Mouse (Mus musculus) left cerebral cortex, postnatal 25 days (tissue): ENCODE data around the gene Kdm5a. TPM values are rescaled to one million over a fixed set of nuclear protein-coding genes. Genes with fewer than 3 reads are reported as not detected.
A peak's percentile ranks its signal among the peaks of the same experiment; 100 is the strongest.

Experiments used
- DNase-seq, 2 experiments: peaks; one replicate each; pipeline ENCODE4 v3.0.0; 2022; ENCODE audit warnings: low spot score in 2 of 2, mixed read lengths in 1 of 2
- intact Hi-C: fragments of 180-260 bp; cut with DNase I; formaldehyde crosslinking; loops from one replicate; pipeline ENCODE4 v1.15.1; 2025
- total RNA-seq, 2 experiments: library from RNA; stranded (reverse); gene quantifications; 2 replicates each; pipeline ENCODE4 v1.2.3; 2021

Kdm5a gene
- total RNA-seq, 2 experiments from 2014 or later, result 40.3 to 42.1 TPM

DNA sequence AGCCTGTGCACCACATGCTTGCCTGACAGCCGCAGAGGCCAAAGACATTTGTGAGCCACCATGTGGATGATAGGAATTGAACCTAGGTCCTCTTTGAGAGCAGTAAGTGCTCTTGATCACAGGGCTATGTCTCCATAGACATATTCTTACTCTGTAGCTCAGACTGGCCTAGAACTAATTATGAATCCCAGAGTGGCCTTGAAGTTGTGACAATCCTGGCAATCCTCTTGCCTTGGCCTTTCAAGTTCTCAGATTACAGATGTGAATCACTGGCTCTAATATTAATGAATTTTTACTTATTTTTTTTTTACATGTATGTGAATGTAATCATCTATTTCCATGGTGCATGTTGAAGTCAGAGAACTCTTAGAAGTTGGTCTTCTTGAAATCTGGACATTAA, 40.0 kb downstream of the Kdm5a start:
- no peak for DNase-seq
- intact Hi-C loops, result no loop called here

GRCm38 (mm10) chr6:120438161-120438560, 74.2 kb downstream of the Kdm5a start:
- intact Hi-C loops, result loop anchor here (10.0 kb wide), 1 partner anchor 297 kb away; no protein-coding TSS in a partner anchor
- no peak for DNase-seq

DNA sequence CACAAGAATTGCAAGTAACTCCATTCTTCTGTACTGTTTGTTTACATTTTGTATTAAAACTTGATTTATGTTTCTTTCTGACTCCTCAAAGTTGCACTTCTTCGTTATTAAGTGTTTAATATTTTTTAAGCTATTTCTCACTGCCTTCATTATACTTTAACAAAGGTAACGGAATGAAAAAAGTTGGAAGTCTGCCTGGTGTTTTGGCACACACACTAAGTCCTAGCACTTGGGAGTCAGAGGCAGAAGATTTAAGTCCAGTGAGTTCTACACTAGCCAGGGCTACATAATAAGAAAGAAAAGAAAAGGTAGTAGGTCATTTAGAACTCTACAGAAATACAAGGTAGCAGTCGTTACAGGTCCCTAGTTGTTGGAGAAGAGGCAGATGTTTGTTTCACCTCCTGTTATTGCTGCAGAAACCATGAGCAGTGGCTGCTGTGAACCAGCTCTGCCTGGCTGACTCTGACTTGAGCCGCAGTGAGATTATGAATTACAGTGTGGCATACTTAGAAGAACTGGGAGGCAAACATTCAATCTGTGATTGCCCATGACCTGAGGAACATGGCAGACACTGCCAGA, 78.3 kb downstream of the Kdm5a start:
- no peak for DNase-seq
- intact Hi-C loops, result no loop called here

DNA sequence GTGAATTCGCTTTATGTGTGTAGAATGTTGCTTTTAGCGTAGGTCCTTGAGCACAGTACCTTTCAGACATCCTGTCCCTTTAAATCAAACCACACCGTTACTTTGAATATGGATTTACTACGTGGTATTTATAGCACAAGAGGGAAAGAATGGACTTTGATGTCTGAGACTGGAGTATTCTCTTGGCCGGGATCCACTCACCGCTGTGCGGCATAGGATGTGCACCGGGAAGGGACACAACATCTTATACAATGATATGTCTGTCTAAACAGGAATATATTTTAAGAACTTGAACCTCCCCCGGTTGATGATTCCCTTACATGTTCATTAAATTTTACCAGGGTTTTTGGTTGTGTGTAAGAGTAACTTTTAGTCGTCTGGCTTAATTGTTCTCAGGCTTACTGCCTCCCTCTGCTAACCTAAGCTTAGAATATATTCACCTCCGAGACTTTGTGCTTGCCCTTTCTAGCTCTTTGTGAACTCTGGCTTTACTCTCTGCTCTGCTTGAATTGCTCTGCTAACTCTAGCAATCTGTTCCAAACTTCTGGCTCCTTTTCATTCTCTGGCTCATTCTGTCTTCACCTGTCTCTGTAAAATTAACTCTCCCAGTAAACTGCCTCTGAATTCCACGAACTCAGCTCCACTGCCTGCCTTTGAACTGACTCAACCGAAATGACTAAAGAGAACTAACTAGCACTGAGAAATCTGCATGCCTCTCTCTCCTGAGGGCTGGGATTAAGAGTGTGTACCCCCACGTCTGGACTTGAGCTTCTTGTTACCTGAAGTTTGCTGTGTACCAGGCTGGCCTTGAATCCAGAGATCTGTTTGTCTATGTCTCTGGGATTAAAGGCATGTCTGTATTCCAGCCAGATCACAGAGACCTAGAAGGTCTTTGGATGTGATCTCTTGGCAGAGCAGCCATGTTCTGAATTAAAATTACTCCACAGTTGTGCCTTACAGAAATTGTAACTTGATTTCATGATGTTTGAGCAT, 79.7 kb downstream of the Kdm5a start:
- intact Hi-C loops, result no loop called here
- DNase-seq, result peak in 1 of 2 experiments; percentile 22

GRCm38 (mm10) chr6:120450208-120450607, 86.3 kb downstream of the Kdm5a start:
- intact Hi-C loops, result no loop called here
- no peak for DNase-seq

GRCm38 (mm10) chr6:120452384-120453102, 88.6 kb downstream of the Kdm5a start:
- intact Hi-C loops, result no loop called here
- no peak for DNase-seq

DNA sequence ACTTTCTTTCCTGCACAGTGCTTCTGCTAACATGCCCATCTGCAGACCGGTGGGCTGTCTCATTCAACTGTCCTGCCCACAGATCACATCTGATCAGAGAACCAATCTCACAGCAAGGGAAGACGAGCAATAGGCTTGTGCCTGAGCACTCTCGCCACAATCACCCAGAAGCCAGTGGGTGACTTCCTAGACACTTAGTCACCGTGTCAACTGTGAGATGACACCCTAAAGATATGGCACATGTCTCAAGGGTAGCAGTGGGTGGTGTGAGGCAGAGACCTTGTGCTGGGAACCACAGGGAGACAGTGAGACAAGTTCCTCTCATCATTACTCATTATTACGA, 89.2 kb downstream of the Kdm5a start:
- DNase-seq, result peak in 1 of 2 experiments; percentile 47
- intact Hi-C loops, result no loop called here

DNA sequence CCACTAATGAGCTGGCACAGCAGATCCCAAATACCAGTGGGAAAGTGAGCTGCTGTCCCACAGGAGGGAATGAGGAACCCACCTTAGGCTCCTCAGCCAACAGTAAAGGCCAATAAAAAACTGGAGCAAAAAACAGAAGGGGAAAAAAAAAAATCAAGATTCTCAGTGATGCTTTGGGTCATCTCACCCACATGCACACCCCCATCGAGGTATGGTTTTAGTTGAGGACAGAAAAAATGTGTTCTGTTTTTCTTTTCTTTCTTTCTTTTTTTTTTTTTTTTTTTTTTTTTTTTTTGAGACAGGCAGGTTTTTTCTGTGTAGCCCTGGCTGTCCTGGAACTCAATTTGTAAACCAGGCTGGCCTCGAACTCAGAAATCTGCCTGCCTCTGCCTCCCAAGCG, 89.6 kb downstream of the Kdm5a start:
- intact Hi-C loops, result no loop called here

DNA sequence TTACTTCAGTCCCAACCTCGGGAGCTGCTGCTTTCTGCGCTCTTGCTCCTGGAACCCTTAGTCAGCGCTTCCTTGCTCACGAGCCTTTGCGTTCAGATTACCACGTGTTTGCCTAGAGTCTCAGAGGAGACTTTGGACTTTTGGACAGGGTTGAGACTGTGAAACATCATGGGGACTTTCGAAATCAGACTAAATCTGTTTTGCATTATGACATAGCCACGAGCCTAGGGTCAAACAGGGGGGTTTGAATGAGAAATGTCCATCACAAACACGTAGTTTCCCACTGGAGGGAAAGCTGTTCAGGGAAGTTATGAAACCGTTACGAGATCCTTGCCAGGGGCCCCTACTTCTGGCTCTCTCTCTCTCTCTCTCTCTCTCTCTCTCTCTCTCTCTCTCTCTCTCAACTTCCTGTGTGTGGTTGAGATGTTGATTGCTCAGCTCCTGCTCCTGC, 90.7 kb downstream of the Kdm5a start:
- no peak for DNase-seq
- intact Hi-C loops, result no loop called here

More for the DNA sequence above, 89.6 kb downstream of the Kdm5a start:
- DNase-seq, result no peak

GRCm38 (mm10) chr6:120457074-120457473, 93.2 kb downstream of the Kdm5a start:
- no peak for DNase-seq
- intact Hi-C loops, result no loop called here

DNA sequence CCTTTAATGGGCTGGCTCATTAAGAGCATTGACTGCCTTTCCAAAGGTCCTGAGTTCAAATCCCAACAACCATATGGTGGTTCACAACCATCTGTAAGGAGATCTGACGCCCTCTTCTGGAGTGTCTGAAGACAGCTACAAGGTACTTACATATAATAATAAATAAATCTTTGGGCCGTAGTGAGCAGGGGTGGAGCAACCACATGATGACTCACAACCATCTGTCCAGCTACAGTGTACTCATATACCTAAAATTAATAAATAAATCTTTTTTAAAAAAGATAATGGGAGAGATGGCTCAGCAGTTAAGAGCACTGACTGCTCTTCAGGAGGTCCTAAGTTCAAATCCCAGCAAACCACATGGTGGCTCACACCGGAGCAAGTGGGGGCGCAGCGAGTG, 93.8 kb downstream of the Kdm5a start:
- intact Hi-C loops, result no loop called here
- DNase-seq, result no peak

DNA sequence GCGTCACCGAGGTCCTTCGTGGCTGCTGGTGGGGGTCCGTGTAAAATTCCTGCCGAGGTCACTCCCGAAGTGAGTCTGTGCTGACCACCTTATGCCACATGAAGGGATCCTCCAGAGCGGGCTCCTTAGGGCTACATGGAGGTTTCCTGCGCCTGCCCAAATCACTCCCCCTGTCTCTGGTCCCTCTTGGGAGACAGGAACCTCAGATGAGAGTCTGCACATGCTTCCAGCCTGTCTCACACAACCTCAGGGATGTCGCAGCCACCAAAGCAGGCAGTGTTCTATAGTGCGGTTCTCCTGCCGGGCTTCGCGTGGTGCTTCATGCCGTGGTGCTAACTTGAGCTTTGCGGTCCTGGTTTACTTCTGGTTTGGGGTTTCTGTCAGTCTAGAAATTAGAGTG, 97.3 kb downstream of the Kdm5a start:
- DNase-seq, result no peak
- intact Hi-C loops, result no loop called here

- no peak for DNase-seq
- intact Hi-C loops, result no loop called here
Measured at GRCm38 (mm10) chr6:120462251-120462650, 98.3 kb downstream of the Kdm5a start.

DNA sequence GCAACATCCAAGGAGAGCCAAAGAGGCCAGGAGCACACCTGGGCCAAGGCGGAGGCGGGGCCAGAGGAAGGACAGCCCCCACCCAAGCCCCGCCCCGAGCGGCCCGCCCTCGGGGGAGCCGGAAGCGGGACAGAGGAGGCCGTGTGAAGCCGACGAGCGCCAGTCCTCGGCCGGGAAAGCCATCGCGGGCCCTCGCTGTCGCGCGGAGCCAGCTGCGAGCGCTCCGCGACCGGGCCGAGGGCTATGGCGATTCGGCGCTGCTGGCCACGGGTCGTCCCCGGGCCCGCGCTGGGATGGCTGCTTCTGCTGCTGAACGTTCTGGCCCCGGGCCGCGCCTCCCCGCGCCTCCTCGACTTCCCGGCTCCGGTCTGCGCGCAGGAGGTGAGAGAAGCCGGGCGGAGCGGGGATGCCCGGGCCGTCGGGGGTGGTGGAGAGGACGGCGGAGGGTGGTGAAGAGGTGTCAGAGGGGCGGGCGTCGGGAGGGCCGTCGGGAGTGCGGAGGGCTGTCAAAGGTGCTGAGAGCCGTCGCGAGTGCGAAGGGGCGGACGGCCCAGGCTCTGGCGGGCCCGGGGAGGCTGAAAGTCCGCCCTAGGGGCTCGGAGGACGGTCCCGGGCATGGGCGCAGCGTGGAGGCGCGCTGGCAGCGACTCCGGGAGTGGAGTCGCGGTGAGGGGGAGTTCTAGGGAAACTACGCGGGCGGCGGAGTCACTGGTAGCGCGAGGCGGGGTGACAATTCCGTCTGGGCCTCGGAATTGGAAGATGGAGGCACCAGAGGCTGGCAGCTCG, 99.4 kb downstream of the Kdm5a start, which contains the start of gene Il17ra:
Gene Il17ra (plus strand): TSS at position 162 of the 786 bp plus-strand sequence.
- DNase-seq, result peak; percentile 60 to 66
- intact Hi-C loops, result no loop called here

DNA sequence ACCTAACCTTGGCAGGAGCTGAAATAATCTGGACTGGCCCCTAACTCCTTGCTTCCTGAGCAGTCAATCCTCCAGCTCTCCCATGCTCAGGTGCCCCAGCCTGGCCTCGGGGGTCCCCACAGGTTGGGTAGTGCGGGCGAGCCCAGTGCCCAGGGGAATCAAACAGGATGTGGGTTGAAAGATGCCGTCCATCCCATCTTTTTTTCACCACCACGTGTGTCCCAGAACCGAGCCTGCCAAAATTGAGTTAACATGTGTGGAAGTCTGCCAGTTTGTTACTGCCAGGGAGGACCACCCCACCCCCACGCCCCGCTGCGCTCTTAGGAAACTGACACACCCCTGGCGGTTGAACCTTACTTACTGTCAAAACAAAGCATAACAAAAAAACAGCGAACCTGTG, 100.0 kb downstream of the Kdm5a start:
- DNase-seq, result no peak
- intact Hi-C loops, result loop anchor here (2.0 kb wide), 1 partner anchor 17 kb away; no protein-coding TSS in a partner anchor

GRCm38 (mm10) chr6:120464406-120464939, 100.5 kb downstream of the Kdm5a start:
- DNase-seq, result no peak
- intact Hi-C loops, result loop anchor here (2.0 kb wide), 1 partner anchor 16 kb away; no protein-coding TSS in a partner anchor

GRCm38 (mm10) chr6:120465393-120465792, 101.5 kb downstream of the Kdm5a start:
- no peak for DNase-seq
- intact Hi-C loops, result loop anchor here (2.0 kb wide), 1 partner anchor 15 kb away; no protein-coding TSS in a partner anchor

GRCm38 (mm10) chr6:120466609-120467329, 102.8 kb downstream of the Kdm5a start:
- no peak for DNase-seq
- intact Hi-C loops, result no loop called here
